Mouse (Mus musculus) yolk sac, embryonic 10.5 days (tissue): ENCODE data around the gene Nup214.

Source experiments
- DNase-seq: peaks from one replicate; pipeline ENCODE4 v3.0.0-alpha.2; 2017; ENCODE audit warnings: low spot score

The Nup214 gene

GRCm38 (mm10) chr2:32074404-32074803 lies 100.2 kb downstream of the Nup214 start:
- DNase-seq = no peak

GRCm38 (mm10) chr2:32075368-32075767 lies 101.1 kb downstream of the Nup214 start:
- peak; percentile 36 for DNase-seq

- no peak for DNase-seq
Observed at GRCm38 (mm10) chr2:32077744-32078143, 103.5 kb downstream of the Nup214 start.

- DNase-seq = peak; percentile 23
Observed at GRCm38 (mm10) chr2:32078522-32078921, 104.3 kb downstream of the Nup214 start.

- DNase-seq = no peak
Observed at GRCm38 (mm10) chr2:32079191-32079725, 105.0 kb downstream of the Nup214 start.

- no peak for DNase-seq
Observed at GRCm38 (mm10) chr2:32080681-32081080, 106.4 kb downstream of the Nup214 start.

GRCm38 (mm10) chr2:32081296-32081929 lies 107.2 kb downstream of the Nup214 start:
- DNase-seq = no peak

GRCm38 (mm10) chr2:32082229-32082628 lies 108.0 kb downstream of the Nup214 start:
- DNase-seq = no peak

GRCm38 (mm10) chr2:32083159-32084011 lies 109.1 kb downstream of the Nup214 start:
- peak; percentile 23 for DNase-seq

- DNase-seq = peak; percentile 54
Observed at GRCm38 (mm10) chr2:32084111-32084871, 110.1 kb downstream of the Nup214 start, which contains the start of gene Fam78a. Gene Fam78a, minus strand, starts transcription at chr2:32084857.

- no peak for DNase-seq
Observed at GRCm38 (mm10) chr2:32084872-32085199, 110.6 kb downstream of the Nup214 start.

- no peak for DNase-seq
Observed at GRCm38 (mm10) chr2:32085231-32085630, 111.0 kb downstream of the Nup214 start.

- DNase-seq = no peak
Observed at GRCm38 (mm10) chr2:32087606-32088005, 113.4 kb downstream of the Nup214 start.

- DNase-seq = no peak
Observed at GRCm38 (mm10) chr2:32088372-32088981, 114.2 kb downstream of the Nup214 start.

GRCm38 (mm10) chr2:32089606-32090005 lies 115.4 kb downstream of the Nup214 start:
- no peak for DNase-seq

- no peak for DNase-seq
Observed at GRCm38 (mm10) chr2:32090145-32090544, 115.9 kb downstream of the Nup214 start.

- no peak for DNase-seq
Observed at GRCm38 (mm10) chr2:32091956-32092355, 117.7 kb downstream of the Nup214 start.

- no peak for DNase-seq
Observed at GRCm38 (mm10) chr2:32094001-32094707, 119.9 kb downstream of the Nup214 start.

- DNase-seq = peak; percentile 46
Observed at GRCm38 (mm10) chr2:32095351-32096121, 121.3 kb downstream of the Nup214 start, which contains the start of gene Plpp7. Gene Plpp7, plus strand, starts transcription at chr2:32095528.

- DNase-seq = no peak
Observed at GRCm38 (mm10) chr2:32096122-32096420, 121.8 kb downstream of the Nup214 start.

GRCm38 (mm10) chr2:32102944-32103343 lies 128.7 kb downstream of the Nup214 start:
- DNase-seq = no peak
